Mouse (Mus musculus): Measurements from ENCODE around the gene Rabgap1l. TPM values are rescaled to one million over a fixed set of nuclear protein-coding genes. Genes with fewer than 3 reads are reported as not detected.
"Not testable (repeated sequence)": the region's sequence is repeated elsewhere in the genome, so short reads cannot be mapped to it uniquely, and the experiment has no call there.

Rabgap1l gene
- polyA plus RNA-seq, 1 experiment from 2014 or later: 93.4 TPM

DNA sequence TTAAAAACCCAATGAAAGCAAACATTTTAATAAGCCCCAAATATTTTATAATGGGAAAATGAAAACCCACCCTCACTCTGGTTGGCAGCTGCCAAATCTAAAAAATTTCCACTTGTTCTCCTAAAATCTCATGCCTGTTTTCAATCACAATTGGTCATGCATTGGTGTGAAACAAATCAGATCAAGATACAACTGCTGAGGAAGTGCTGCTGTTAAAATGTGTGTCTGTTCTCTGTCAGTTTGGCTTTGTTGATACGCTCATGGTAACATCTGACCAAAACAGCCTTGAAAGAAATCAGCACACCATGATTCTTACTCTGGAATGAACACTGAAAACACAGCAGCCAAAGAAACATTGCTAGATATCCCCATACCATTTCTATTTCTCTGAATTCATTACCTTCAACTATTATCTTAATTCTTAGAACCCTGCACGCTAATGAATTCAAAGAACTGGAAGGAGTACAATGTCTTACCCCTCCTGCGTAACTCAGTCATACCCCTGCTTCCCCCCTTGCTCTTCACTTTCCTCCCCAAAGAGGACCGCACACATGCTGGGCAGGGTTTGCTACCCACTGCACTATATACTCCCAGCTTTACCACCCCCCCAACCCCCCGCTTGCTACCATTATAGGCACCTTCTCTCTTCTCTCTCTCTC lies 375.7 kb downstream of the Rabgap1l start:
- Histone ChIP-seq H3K27ac (ENCODE audit: low read length) (no peak overlapping the region), H3K36me3 (ENCODE audit: control insufficient read depth, insufficient read depth) (no peaks in the 10 kb centered on the region), H3K9ac (ENCODE audit: low read length) (no peak overlapping the region), H3K27me3 (ENCODE audit: control insufficient read depth, insufficient read depth, low read length) (no peaks in the 10 kb centered on the region), H3K4me1 (ENCODE audit: control insufficient read depth, insufficient read depth, low read length) (no peaks in the 10 kb centered on the region; the same call in 1 of the 2 replicates), H3K4me2 (ENCODE audit: low read depth, low read length) (no peak overlapping the region), H3K9me3 (replicated peaks; ENCODE audit: control insufficient read depth, low read length) (no peaks in the 10 kb centered on the region), H3K4me3 (ENCODE audit: low read length) (no peak overlapping the region)
- no peak for ATAC-seq (replicated peaks; ENCODE audit: extremely low read depth, insufficient read depth, low FRiP score)
- 78% methylated on average over 5 of the region's 5 CpGs for WGBS

- Histone ChIP-seq H3K36me3 (ENCODE audit: control insufficient read depth, insufficient read depth) (no peaks in the 10 kb centered on the region), H3K4me1 (ENCODE audit: control insufficient read depth, insufficient read depth, low read length) (no peaks in the 10 kb centered on the region; the same call in 1 of the 2 replicates), H3K4me3 (ENCODE audit: low read length) (no peak overlapping the region), H3K27ac (ENCODE audit: low read length) (no peak overlapping the region), H3K9me3 (replicated peaks; ENCODE audit: control insufficient read depth, low read length) (no peaks in the 10 kb centered on the region), H3K4me2 (ENCODE audit: low read depth, low read length) (no peak overlapping the region), H3K9ac (ENCODE audit: low read length) (no peak overlapping the region), H3K27me3 (ENCODE audit: control insufficient read depth, insufficient read depth, low read length) (no peaks in the 10 kb centered on the region)
- 27% methylated on average over 5 of the region's 5 CpGs for WGBS
- ATAC-seq (replicated peaks; ENCODE audit: extremely low read depth, insufficient read depth, low FRiP score): no peak
Measured at GRCm38 (mm10) chr1:160410822-160411221, 382.2 kb downstream of the Rabgap1l start.

DNA sequence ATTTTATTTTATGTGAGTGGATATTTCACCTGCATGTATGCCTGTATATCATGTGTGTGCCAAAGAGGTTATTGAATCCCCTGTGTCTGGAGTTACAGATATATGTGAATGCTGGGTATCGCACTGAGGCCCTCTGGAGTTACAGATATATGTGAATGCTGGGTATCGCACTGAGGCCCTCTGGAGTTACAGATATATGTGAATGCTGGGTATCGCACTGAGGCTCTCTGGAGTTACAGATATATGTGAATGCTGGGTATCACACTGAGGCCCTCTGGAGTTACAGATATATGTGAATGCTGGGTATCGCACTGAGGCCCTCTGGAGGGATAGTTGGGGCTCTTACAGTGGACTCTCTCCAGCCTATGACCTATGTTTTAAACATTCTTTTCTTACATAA lies 383.3 kb downstream of the Rabgap1l start:
- H3K27ac ChIP-seq (ENCODE audit: low read length); H3K27me3 ChIP-seq (ENCODE audit: control insufficient read depth, insufficient read depth, low read length); H3K4me1 ChIP-seq (ENCODE audit: control insufficient read depth, insufficient read depth, low read length); ATAC-seq (replicated peaks; ENCODE audit: extremely low read depth, insufficient read depth, low FRiP score); H3K9ac ChIP-seq (ENCODE audit: low read length); H3K36me3 ChIP-seq (ENCODE audit: control insufficient read depth, insufficient read depth); H3K4me3 ChIP-seq (ENCODE audit: low read length); H3K9me3 ChIP-seq (replicated peaks; ENCODE audit: control insufficient read depth, low read length); H3K4me2 ChIP-seq (ENCODE audit: low read depth, low read length): not testable (repeated sequence)
- 90% methylated on average over 4 of the region's 4 CpGs for WGBS

- Histone ChIP-seq H3K4me1 (ENCODE audit: control insufficient read depth, insufficient read depth, low read length) (no peaks in the 10 kb centered on the region), H3K9ac (ENCODE audit: low read length) (no peak overlapping the region), H3K36me3 (ENCODE audit: control insufficient read depth, insufficient read depth) (no peaks in the 10 kb centered on the region), H3K27me3 (ENCODE audit: control insufficient read depth, insufficient read depth, low read length) (no peaks in the 10 kb centered on the region), H3K4me2 (ENCODE audit: low read depth, low read length) (no peak overlapping the region), H3K4me3 (ENCODE audit: low read length) (no peak overlapping the region), H3K9me3 (replicated peaks; ENCODE audit: control insufficient read depth, low read length) (no peaks in the 10 kb centered on the region), H3K27ac (ENCODE audit: low read length) (no peak overlapping the region)
- 67% methylated on average over 1 of the region's 1 CpGs for WGBS
- no peak for ATAC-seq (replicated peaks; ENCODE audit: extremely low read depth, insufficient read depth, low FRiP score)
Measured at GRCm38 (mm10) chr1:160409123-160409522, 383.9 kb downstream of the Rabgap1l start.

DNA sequence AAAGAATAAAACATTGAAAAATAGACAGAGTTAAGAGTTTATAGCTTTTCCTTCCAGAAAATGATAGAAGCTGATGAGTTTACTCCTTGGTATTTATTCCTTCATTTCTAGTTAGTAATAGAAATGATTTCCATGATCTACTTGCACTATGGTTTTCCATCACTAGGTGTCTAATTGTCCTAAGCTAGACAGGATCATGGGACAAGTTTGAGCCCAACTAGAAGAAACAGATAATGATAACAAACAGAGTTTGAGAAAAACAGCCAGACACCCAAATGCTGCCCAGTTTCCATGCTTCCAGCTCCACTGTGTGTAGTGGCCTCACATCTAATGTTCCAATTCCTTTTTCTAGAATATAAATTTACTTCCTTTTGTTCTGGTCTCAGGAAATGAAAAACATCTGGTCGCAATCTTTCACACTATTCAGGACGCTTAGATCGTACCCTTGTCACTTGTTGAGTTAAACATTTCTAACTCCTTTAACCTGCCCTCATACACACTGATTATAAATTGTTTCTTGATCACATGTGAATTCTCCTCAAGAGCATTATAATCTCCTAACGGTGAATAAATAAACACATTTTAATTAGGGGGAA lies 384.6 kb downstream of the Rabgap1l start:
- Histone ChIP-seq H3K27me3 (ENCODE audit: control insufficient read depth, insufficient read depth, low read length) (no peaks in the 10 kb centered on the region), H3K9ac (ENCODE audit: low read length) (no peak overlapping the region), H3K4me1 (ENCODE audit: control insufficient read depth, insufficient read depth, low read length) (no peaks in the 10 kb centered on the region), H3K4me2 (ENCODE audit: low read depth, low read length) (no peak overlapping the region), H3K36me3 (ENCODE audit: control insufficient read depth, insufficient read depth) (no peaks in the 10 kb centered on the region), H3K9me3 (replicated peaks; ENCODE audit: control insufficient read depth, low read length) (no peaks in the 10 kb centered on the region), H3K4me3 (ENCODE audit: low read length) (no peak overlapping the region), H3K27ac (ENCODE audit: low read length) (no peak overlapping the region)
- ATAC-seq (replicated peaks; ENCODE audit: extremely low read depth, insufficient read depth, low FRiP score): no peak
- WGBS: 64% methylated on average over 4 of the region's 4 CpGs

DNA sequence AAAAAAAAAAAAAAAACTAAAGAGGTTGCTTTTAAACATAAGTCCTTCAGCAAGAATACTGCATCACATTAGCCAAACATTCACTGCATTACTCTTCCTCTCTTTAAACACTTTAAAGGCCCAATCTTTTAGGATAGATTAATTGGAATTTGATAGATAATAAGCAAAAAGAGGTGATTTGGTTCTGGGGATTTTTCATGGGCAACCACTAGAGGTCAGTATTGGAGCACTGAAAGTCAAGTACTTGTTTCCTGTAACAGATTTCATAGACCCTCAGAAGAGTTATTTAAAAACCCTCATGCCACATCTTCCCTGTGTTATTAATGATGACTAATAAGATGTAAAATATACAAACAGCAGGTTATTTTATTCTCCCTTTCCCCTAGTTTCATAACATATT lies 393.6 kb downstream of the Rabgap1l start:
- no peaks in the 10 kb centered on the region for H3K27me3 ChIP-seq (ENCODE audit: control insufficient read depth, insufficient read depth, low read length)
- ATAC-seq (replicated peaks; ENCODE audit: extremely low read depth, insufficient read depth, low FRiP score): no peak
- no peak overlapping the region for H3K27ac ChIP-seq (ENCODE audit: low read length)
- H3K9me3 ChIP-seq (replicated peaks; ENCODE audit: control insufficient read depth, low read length): no peaks in the 10 kb centered on the region
- H3K4me3 ChIP-seq (ENCODE audit: low read length): no peak overlapping the region
- no peak overlapping the region for H3K9ac ChIP-seq (ENCODE audit: low read length)
- no peak overlapping the region for H3K4me2 ChIP-seq (ENCODE audit: low read depth, low read length)
- no peaks in the 10 kb centered on the region for H3K36me3 ChIP-seq (ENCODE audit: control insufficient read depth, insufficient read depth)
- H3K4me1 ChIP-seq (ENCODE audit: control insufficient read depth, insufficient read depth, low read length): peaks cover 8% of the 10 kb centered on the region

DNA sequence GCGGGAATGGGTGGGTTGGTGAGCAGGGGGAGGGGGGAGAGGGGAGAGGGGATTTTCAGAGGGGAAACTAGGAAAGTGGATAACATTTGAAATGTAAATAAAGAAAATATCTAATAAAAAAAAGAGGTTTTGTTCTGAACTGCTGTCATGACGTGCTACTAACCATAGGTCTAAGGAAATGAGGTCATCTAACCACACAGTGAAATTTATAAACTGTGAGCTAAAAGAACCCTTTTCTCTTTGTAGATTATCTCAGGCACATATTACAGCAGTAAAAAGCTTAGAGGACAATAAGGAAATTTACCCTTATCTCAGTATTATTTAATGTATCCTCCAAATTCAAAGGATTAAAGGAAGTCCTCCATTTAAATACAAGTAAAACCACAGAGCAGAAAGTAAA lies 396.0 kb downstream of the Rabgap1l start:
- no peaks in the 10 kb centered on the region for H3K9me3 ChIP-seq (replicated peaks; ENCODE audit: control insufficient read depth, low read length)
- no peaks in the 10 kb centered on the region for H3K27me3 ChIP-seq (ENCODE audit: control insufficient read depth, insufficient read depth, low read length)
- H3K9ac ChIP-seq (ENCODE audit: low read length): no peak overlapping the region
- H3K4me2 ChIP-seq (ENCODE audit: low read depth, low read length): no peak overlapping the region
- H3K4me1 ChIP-seq (ENCODE audit: control insufficient read depth, insufficient read depth, low read length): peaks cover 8% of the 10 kb centered on the region
- no peak overlapping the region for H3K27ac ChIP-seq (ENCODE audit: low read length)
- WGBS: 66% methylated on average over 2 of the region's 2 CpGs
- ATAC-seq (replicated peaks; ENCODE audit: extremely low read depth, insufficient read depth, low FRiP score): no peak
- no peak overlapping the region for H3K4me3 ChIP-seq (ENCODE audit: low read length)
- no peaks in the 10 kb centered on the region for H3K36me3 ChIP-seq (ENCODE audit: control insufficient read depth, insufficient read depth)

DNA sequence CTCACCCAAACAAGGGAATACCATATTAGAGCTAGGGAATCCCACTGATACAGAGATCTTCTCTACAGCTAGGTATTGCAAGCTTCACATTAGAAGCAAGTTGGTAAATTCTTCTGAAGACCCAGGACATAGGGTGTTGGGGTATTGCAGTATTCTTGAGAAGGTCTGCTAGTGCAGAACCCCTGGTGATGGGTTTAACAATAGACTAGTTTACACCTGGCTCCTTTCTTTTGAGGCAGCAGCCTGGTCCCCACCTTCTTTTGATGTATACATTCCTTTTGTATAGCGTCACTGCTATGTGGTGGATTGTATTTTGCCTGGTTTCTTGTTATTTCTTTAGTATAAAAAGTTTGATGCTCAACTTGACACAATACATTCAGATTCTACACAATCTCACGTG lies 405.6 kb downstream of the Rabgap1l start:
- no peak overlapping the region for H3K27ac ChIP-seq (ENCODE audit: low read length)
- no peak overlapping the region for H3K4me3 ChIP-seq (ENCODE audit: low read length)
- no peak for ATAC-seq (replicated peaks; ENCODE audit: extremely low read depth, insufficient read depth, low FRiP score)
- H3K4me2 ChIP-seq (ENCODE audit: low read depth, low read length): no peak overlapping the region
- 70% methylated on average over 2 of the region's 2 CpGs for WGBS
- H3K9ac ChIP-seq (ENCODE audit: low read length): no peak overlapping the region
- H3K4me1 ChIP-seq (ENCODE audit: control insufficient read depth, insufficient read depth, low read length): no peaks in the 10 kb centered on the region
- no peaks in the 10 kb centered on the region for H3K36me3 ChIP-seq (ENCODE audit: control insufficient read depth, insufficient read depth)
- H3K27me3 ChIP-seq (ENCODE audit: control insufficient read depth, insufficient read depth, low read length): no peaks in the 10 kb centered on the region
- H3K9me3 ChIP-seq (replicated peaks; ENCODE audit: control insufficient read depth, low read length): no peaks in the 10 kb centered on the region

DNA sequence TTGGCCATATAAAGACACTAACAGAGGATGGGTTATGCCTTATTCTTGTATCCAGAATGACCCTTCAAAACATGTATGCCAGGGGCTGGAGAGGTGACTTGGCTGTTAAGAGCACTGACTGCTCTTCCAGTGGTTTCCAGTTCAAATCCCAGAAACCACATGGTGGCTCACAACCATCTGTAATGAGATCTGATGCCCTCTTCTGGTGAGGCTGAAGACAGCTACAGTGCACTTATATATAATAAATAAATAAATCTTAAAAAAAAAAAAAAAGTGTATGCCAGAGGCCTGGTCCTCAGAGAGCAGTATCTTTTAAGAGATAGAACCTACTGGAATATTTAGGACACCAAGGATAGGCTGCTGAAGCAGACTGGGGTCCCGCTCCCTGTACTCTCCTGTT lies 414.6 kb downstream of the Rabgap1l start:
- H3K4me2 ChIP-seq (ENCODE audit: low read depth, low read length): no peak overlapping the region
- H3K36me3 ChIP-seq (ENCODE audit: control insufficient read depth, insufficient read depth): no peaks in the 10 kb centered on the region
- H3K9me3 ChIP-seq (replicated peaks; ENCODE audit: control insufficient read depth, low read length): no peaks in the 10 kb centered on the region
- no peak overlapping the region for H3K9ac ChIP-seq (ENCODE audit: low read length)
- no peak for ATAC-seq (replicated peaks; ENCODE audit: extremely low read depth, insufficient read depth, low FRiP score)
- H3K4me3 ChIP-seq (ENCODE audit: low read length): no peak overlapping the region
- H3K27ac ChIP-seq (ENCODE audit: low read length): no peak overlapping the region
- no peaks in the 10 kb centered on the region for H3K27me3 ChIP-seq (ENCODE audit: control insufficient read depth, insufficient read depth, low read length)
- WGBS: 91% methylated on average over 1 of the region's 1 CpGs
- no peaks in the 10 kb centered on the region for H3K4me1 ChIP-seq (ENCODE audit: control insufficient read depth, insufficient read depth, low read length)

Measured in heart, embryonic 16.5 days (tissue).